Mouse (Mus musculus): Measurements from ENCODE around the gene Gstm6. TPM values are rescaled to one million over a fixed set of nuclear protein-coding genes. Genes with fewer than 3 reads are reported as not detected.
A peak's percentile ranks its signal among the peaks of the same experiment; 100 is the strongest.

The Gstm6 gene
- polyA plus RNA-seq, 1 experiment from 2014 or later: 11.4 TPM

DNA sequence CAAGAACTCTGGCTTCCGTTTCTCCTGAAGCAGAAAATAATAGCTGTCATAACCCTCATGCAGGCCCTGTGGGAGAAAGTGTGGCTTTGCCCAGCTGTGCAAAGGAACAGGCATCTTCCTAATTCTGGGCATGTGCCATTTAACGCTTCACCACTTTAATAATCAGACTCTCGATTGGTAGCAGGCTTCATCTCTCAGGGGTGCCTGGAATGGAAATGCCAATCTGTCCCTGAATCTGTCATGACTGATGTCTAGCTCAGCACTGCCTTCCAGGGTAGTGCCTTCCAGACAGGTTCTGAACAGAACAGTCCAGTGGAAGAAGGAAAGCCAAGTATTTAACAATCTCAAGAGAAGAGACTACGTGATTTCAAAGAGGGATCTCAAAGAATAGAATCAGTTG lies 2.3 kb downstream of the Gstm6 start:
- Histone ChIP-seq H3K4me2 (no peak overlapping the region), H3K27ac (no peak overlapping the region), H3K9me3 (no peaks in the 10 kb centered on the region), H3K4me3 (replicated peaks) (no peak overlapping the region), H3K9ac (replicated peaks) (no peak overlapping the region), H3K27me3 (no peaks in the 10 kb centered on the region), H3K4me1 (replicated peaks) (peaks cover 5% of the 10 kb centered on the region; the same call in 1 of the 2 replicates), H3K36me3 (no peaks in the 10 kb centered on the region)
- WGBS: 85% methylated on average over 4 of the region's 4 CpGs
- no peak for ATAC-seq (ENCODE audit: insufficient number of reproducible peaks, insufficient read depth, low FRiP score, low TSS enrichment, low read depth)

- Histone ChIP-seq H3K9ac (replicated peaks) (no peak overlapping the region), H3K4me3 (replicated peaks) (no peak overlapping the region), H3K4me2 (no peak overlapping the region), H3K27me3 (no peaks in the 10 kb centered on the region), H3K27ac (no peak overlapping the region), H3K36me3 (no peaks in the 10 kb centered on the region), H3K4me1 (replicated peaks) (peaks cover 5% of the 10 kb centered on the region; the same call in 1 of the 2 replicates), H3K9me3 (no peaks in the 10 kb centered on the region)
- no peak for ATAC-seq (ENCODE audit: insufficient number of reproducible peaks, insufficient read depth, low FRiP score, low TSS enrichment, low read depth)
- 78% methylated on average over 7 of the region's 7 CpGs for WGBS
Measured at GRCm38 (mm10) chr3:107940524-107940923, 3.0 kb downstream of the Gstm6 start.

- H3K9me3 ChIP-seq: no peaks in the 10 kb centered on the region
- H3K9ac ChIP-seq (replicated peaks): no peak overlapping the region
- no peak overlapping the region for H3K4me3 ChIP-seq (replicated peaks)
- peaks cover 5% of the 10 kb centered on the region; the same call in 1 of the 2 replicates for H3K4me1 ChIP-seq (replicated peaks)
- 82% methylated on average over 4 of the region's 4 CpGs for WGBS
- H3K36me3 ChIP-seq: no peaks in the 10 kb centered on the region
- H3K27ac ChIP-seq: no peak overlapping the region
- ATAC-seq (ENCODE audit: insufficient number of reproducible peaks, insufficient read depth, low FRiP score, low TSS enrichment, low read depth): no peak
- no peaks in the 10 kb centered on the region for H3K27me3 ChIP-seq
- H3K4me2 ChIP-seq: no peak overlapping the region
Measured at GRCm38 (mm10) chr3:107939830-107940229, 3.7 kb downstream of the Gstm6 start.

DNA sequence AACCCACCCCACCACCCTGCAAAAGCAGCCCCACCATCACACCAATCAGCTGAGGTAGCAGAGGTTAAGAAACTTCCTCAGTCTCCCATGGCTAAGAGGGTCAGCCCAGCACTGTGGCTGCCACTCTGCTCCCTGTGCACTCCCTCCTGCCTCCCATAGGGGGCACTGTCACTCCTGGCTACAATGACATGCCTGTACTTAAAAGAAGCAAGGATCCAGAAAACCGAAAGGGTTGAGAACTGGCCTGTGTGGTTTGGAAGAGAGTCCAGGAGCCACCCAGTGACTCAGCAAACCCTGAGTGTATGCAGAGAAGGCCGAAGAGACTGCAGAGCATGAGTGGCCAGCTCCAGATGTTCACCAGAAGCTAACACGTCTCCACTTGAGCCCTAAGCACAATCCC lies 4.1 kb downstream of the Gstm6 start:
- Histone ChIP-seq H3K4me3 (replicated peaks) (no peak overlapping the region), H3K27me3 (no peaks in the 10 kb centered on the region), H3K9me3 (no peaks in the 10 kb centered on the region), H3K36me3 (no peaks in the 10 kb centered on the region), H3K4me2 (no peak overlapping the region), H3K27ac (no peak overlapping the region), H3K4me1 (replicated peaks) (peaks cover 5% of the 10 kb centered on the region; the same call in 1 of the 2 replicates), H3K9ac (replicated peaks) (no peak overlapping the region)
- WGBS: 49% methylated on average over 3 of the region's 3 CpGs
- no peak for ATAC-seq (ENCODE audit: insufficient number of reproducible peaks, insufficient read depth, low FRiP score, low TSS enrichment, low read depth)

DNA sequence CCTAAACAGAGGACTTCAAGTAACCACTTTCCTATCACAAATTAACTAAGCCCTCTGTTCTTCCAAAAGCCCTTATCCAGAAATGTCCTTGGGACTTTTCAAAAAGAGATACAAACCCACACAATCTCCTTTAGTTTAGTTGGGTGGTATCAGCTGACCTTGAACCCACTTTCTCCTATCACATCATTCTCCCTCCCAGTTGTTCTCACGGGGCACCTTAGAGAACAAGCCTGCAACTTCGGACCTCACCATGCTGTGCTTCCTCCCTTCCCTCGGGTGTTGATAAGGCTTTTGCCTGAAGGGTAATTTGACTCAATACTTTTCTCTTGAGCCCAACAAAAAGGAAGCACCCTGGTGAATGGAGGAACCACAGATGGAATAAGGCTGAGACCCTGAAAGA lies 7.7 kb downstream of the Gstm6 start:
- no peak overlapping the region for H3K9ac ChIP-seq (replicated peaks)
- no peak for ATAC-seq (ENCODE audit: insufficient number of reproducible peaks, insufficient read depth, low FRiP score, low TSS enrichment, low read depth)
- H3K4me3 ChIP-seq (replicated peaks): no peak overlapping the region
- no peaks in the 10 kb centered on the region; the same call in 1 of the 2 replicates for H3K27me3 ChIP-seq
- no peak overlapping the region for H3K4me2 ChIP-seq
- no peak overlapping the region for H3K27ac ChIP-seq
- no peaks in the 10 kb centered on the region for H3K9me3 ChIP-seq
- WGBS: 64% methylated on average over 3 of the region's 3 CpGs
- H3K4me1 ChIP-seq (replicated peaks): 0 out of 2 replicates have a peak, but pooled peaks cover 2% of the 10 kb centered on the region
- H3K36me3 ChIP-seq: no peaks in the 10 kb centered on the region

DNA sequence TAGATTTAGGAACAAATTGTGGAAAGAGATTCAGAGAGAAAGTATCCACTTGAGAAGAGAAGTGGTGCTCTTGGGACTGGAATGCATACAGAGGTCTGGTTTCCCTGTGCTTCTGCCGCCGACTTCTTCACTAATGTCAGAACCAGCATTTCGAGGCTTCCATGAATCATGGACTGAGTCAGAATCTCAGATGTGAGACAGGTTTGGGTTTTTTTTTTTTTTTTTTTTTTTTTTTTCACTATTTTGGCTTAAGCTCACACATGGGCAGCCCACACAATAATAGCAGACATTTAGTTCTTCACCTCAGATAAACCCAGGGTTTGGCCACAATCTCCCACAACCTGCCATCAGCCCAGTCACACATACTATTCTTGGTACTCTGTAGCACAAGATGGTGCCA lies 8.3 kb downstream of the Gstm6 start:
- Histone ChIP-seq H3K36me3 (no peaks in the 10 kb centered on the region), H3K27ac (no peak overlapping the region), H3K9me3 (no peaks in the 10 kb centered on the region), H3K9ac (replicated peaks) (no peak overlapping the region), H3K4me3 (replicated peaks) (no peak overlapping the region), H3K4me2 (no peak overlapping the region), H3K4me1 (replicated peaks) (0 out of 2 replicates have a peak, but pooled peaks cover 2% of the 10 kb centered on the region), H3K27me3 (no peaks in the 10 kb centered on the region; the same call in 1 of the 2 replicates)
- WGBS: 84% methylated on average over 3 of the region's 3 CpGs
- ATAC-seq (ENCODE audit: insufficient number of reproducible peaks, insufficient read depth, low FRiP score, low TSS enrichment, low read depth): no peak

GRCm38 (mm10) chr3:107932128-107932527 lies 11.4 kb downstream of the Gstm6 start:
- no peak overlapping the region; the same call in 1 of the 2 replicates for H3K4me2 ChIP-seq
- H3K4me1 ChIP-seq (replicated peaks): 0 out of 2 replicates have a peak, but pooled peaks cover 6% of the 10 kb centered on the region
- H3K27ac ChIP-seq: no peak overlapping the region
- 82% methylated on average over 6 of the region's 6 CpGs for WGBS
- ATAC-seq (ENCODE audit: insufficient number of reproducible peaks, insufficient read depth, low FRiP score, low TSS enrichment, low read depth): no peak; the same call in 1 of the 2 replicates
- H3K4me3 ChIP-seq (replicated peaks): no peak overlapping the region
- no peaks in the 10 kb centered on the region for H3K9me3 ChIP-seq
- no peaks in the 10 kb centered on the region for H3K36me3 ChIP-seq
- H3K9ac ChIP-seq (replicated peaks): no peak overlapping the region
- no peaks in the 10 kb centered on the region; the same call in 1 of the 2 replicates for H3K27me3 ChIP-seq

DNA sequence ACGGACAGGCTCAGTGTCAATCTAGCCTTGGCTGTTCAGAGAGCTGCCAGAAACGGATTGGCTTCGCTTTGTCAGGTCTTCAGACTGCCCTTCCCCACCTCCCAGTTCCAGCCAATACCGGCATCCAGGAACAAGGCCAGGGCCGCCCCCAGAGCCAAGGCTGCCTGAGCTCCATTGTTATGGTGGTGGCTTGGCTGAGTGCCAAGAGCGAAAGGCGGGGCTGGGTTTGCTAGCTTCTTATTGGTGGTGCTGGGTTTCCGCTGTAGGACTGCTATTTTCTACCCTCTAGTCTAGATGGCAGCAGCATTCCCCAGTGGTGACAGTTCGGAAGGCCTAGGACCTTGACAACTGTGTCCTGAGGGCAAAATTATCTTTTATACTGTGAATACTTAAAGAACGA lies 11.9 kb downstream of the Gstm6 start, which contains the start of gene Gstm7:
Gene Gstm7, minus strand, starts transcription at position 148 of the 400 bp plus-strand sequence.
- Histone ChIP-seq H3K9ac (replicated peaks) (peak within 1 kb of the TSS; percentile 23; the same call in 1 of the 2 replicates), H3K4me2 (peak within 1 kb of the TSS; percentile 57), H3K27me3 (no peaks in the 10 kb centered on the region; the same call in 1 of the 2 replicates), H3K9me3 (no peaks in the 10 kb centered on the region), H3K27ac (peak within 1 kb of the TSS; percentile 68), H3K36me3 (no peaks in the 10 kb centered on the region), H3K4me1 (replicated peaks) (0 out of 2 replicates have a peak, but pooled peaks cover 6% of the 10 kb centered on the region), H3K4me3 (replicated peaks) (peak within 1 kb of the TSS; percentile 30)
- peak; percentile 96 for ATAC-seq (ENCODE audit: insufficient number of reproducible peaks, insufficient read depth, low FRiP score, low TSS enrichment, low read depth)
- WGBS: 8% methylated on average over 10 of the region's 10 CpGs

- 68% methylated on average over 2 of the region's 2 CpGs for WGBS
Measured at GRCm38 (mm10) chr3:107931134-107931533, 12.4 kb downstream of the Gstm6 start.

GRCm38 (mm10) chr3:107929731-107930130 lies 13.8 kb downstream of the Gstm6 start:
- no peak overlapping the region for H3K9ac ChIP-seq (replicated peaks)
- H3K27me3 ChIP-seq: no peaks in the 10 kb centered on the region; the same call in 1 of the 2 replicates
- H3K27ac ChIP-seq: no peak overlapping the region
- ATAC-seq (ENCODE audit: insufficient number of reproducible peaks, insufficient read depth, low FRiP score, low TSS enrichment, low read depth): no peak
- no peak overlapping the region for H3K4me3 ChIP-seq (replicated peaks)
- H3K36me3 ChIP-seq: no peaks in the 10 kb centered on the region
- 0 out of 2 replicates have a peak, but pooled peaks cover 6% of the 10 kb centered on the region for H3K4me1 ChIP-seq (replicated peaks)
- no peaks in the 10 kb centered on the region for H3K9me3 ChIP-seq
- WGBS: 90% methylated on average over 4 of the region's 4 CpGs
- H3K4me2 ChIP-seq: no peak overlapping the region

More at GRCm38 (mm10) chr3:107931134-107931533, 12.4 kb downstream of the Gstm6 start:
- Histone ChIP-seq H3K27ac (peak overlapping the region; percentile 68), H3K27me3 (no peaks in the 10 kb centered on the region; the same call in 1 of the 2 replicates), H3K4me2 (peak overlapping the region; percentile 57), H3K9me3 (no peaks in the 10 kb centered on the region), H3K4me3 (replicated peaks) (peak overlapping the region; percentile 30), H3K36me3 (no peaks in the 10 kb centered on the region), H3K4me1 (replicated peaks) (0 out of 2 replicates have a peak, but pooled peaks cover 6% of the 10 kb centered on the region), H3K9ac (replicated peaks) (peak overlapping the region; percentile 23; the same call in 1 of the 2 replicates)
- ATAC-seq (ENCODE audit: insufficient number of reproducible peaks, insufficient read depth, low FRiP score, low TSS enrichment, low read depth): no peak

DNA sequence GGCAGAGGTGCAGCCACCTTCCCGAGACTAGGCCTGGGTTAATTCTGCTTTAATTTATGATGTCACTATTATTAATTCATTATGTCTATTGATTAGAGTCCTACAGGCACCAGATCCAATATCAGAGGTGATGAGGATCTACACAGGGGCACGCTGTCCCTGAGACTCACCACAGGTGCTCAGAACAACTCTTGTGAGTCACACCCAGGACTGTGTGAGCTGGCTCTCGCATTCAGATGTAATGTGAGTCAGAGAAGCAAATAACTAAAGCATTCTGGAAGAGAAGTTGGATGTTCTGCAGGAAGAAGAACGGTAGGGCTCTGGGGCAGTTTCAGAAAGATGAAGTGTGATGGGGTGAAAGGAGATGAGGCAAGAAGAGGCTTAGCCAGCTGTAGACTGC lies 14.3 kb downstream of the Gstm6 start:
- Histone ChIP-seq H3K36me3 (no peaks in the 10 kb centered on the region), H3K4me2 (no peak overlapping the region)
- ATAC-seq (ENCODE audit: insufficient number of reproducible peaks, insufficient read depth, low FRiP score, low TSS enrichment, low read depth): no peak

More for the DNA sequence above, 14.3 kb downstream of the Gstm6 start:
- 82% methylated on average over 4 of the region's 4 CpGs for WGBS
- no peak overlapping the region for H3K4me3 ChIP-seq (replicated peaks)
- no peak overlapping the region for H3K9ac ChIP-seq (replicated peaks)
- H3K4me1 ChIP-seq (replicated peaks): 0 out of 2 replicates have a peak, but pooled peaks cover 6% of the 10 kb centered on the region
- H3K27ac ChIP-seq: no peak overlapping the region
- no peaks in the 10 kb centered on the region for H3K9me3 ChIP-seq
- H3K27me3 ChIP-seq: no peaks in the 10 kb centered on the region; the same call in 1 of the 2 replicates
